Mouse (Mus musculus) cerebellum, adult 2 months (tissue): ENCODE measurements around the gene Carhsp1.

ENCODE experiments used
- CTCF ChIP-seq: fragments of 200-500 bp; IDR thresholded peaks from 2 replicates; pipeline ENCODE4 v1.5.1; 2011; ENCODE audit warnings: low read depth, mild to moderate bottlenecking, control low read depth, low read length, moderate library complexity, borderline replicate concordance; ENCODE audit not compliant: insufficient read depth
- POLR2A ChIP-seq: fragments of 200-500 bp; IDR thresholded peaks from 2 replicates; pipeline ENCODE4 v1.6.1; 2011; ENCODE audit warnings: low read length, control low read depth, borderline replicate concordance; ENCODE audit not compliant: insufficient read depth

DNA sequence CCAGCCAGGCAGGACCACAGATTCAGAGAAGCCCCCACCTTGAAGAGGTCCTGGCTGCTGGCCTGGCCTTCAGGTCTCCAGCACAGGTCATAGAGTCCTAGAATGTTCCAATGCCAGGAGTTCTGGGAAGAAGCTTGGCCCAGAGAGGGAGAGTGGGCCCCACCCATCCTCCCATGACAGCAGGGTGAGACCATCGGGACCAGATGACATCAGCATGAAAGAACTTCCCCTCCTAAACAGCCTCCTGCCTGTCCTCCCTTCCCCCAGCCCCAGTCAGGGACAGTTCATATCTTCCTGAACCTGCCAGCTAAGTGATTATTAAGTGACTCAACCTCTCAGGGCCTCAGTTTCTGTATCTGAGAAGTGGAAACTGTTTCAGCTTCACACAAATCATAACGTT, 5.5 kb downstream of the Carhsp1 start:
- no peak for TF ChIP-seq CTCF
- TF ChIP-seq POLR2A: no peak
